Mouse (Mus musculus) forebrain, embryonic 14.5 days (tissue): ENCODE data around the gene Pdcd6. TPM values are rescaled to one million over a fixed set of nuclear protein-coding genes. Genes with fewer than 3 reads are reported as not detected.
A peak's percentile ranks its signal among the peaks of the same experiment; 100 is the strongest.

Source experiments
- ATAC-seq: fragments of 200-750 bp; cut with Nextera tagmentation; 2 replicates; pipeline ENCODE4 v1.8.0; 2017; ENCODE audit warnings: mild to moderate bottlenecking, moderate library complexity
- DNase-seq: peaks from one replicate; pipeline ENCODE4 v3.0.0-alpha.2; 2015; ENCODE audit warnings: low spot score
- H3K27ac ChIP-seq: fragments of 300-500 bp; sonication (generic); 2 replicates; pipeline ENCODE4 v1.5.1; 2014; ENCODE audit warnings: low read depth, mild to moderate bottlenecking, control low read depth, low read length, moderate library complexity
- H3K27me3 ChIP-seq: fragments of 300-500 bp; sonication (generic); replicated peaks from 2 replicates; pipeline ENCODE4 v1.6.1; 2014; ENCODE audit warnings: low read length, control low read depth, mixed read lengths; ENCODE audit not compliant: control insufficient read depth, insufficient read depth
- H3K36me3 ChIP-seq: fragments of 300-500 bp; sonication (generic); 2 replicates; pipeline ENCODE4 v1.6.1; 2014; ENCODE audit warnings: low read length, control low read depth; ENCODE audit not compliant: control insufficient read depth, insufficient read depth
- H3K4me1 ChIP-seq: fragments of 300-500 bp; sonication (generic); 2 replicates; pipeline ENCODE4 v1.6.1; 2014; ENCODE audit warnings: antibody characterized with exemption, low read length, control low read depth; ENCODE audit not compliant: control insufficient read depth, insufficient read depth
- H3K4me2 ChIP-seq: fragments of 300-500 bp; sonication (generic); 2 replicates; pipeline ENCODE4 v1.6.1; 2014; ENCODE audit warnings: mild to moderate bottlenecking, control low read depth, low read length
- H3K4me3 ChIP-seq: fragments of 300-500 bp; sonication (generic); 2 replicates; pipeline ENCODE4 v1.5.1; 2014; ENCODE audit warnings: low read depth, low read length, control low read depth
- H3K9ac ChIP-seq: fragments of 300-500 bp; sonication (generic); 2 replicates; pipeline ENCODE4 v1.6.1; 2014; ENCODE audit warnings: mild to moderate bottlenecking, low read length, control low read depth, moderate library complexity
- H3K9me3 ChIP-seq: fragments of 300-500 bp; sonication (generic); replicated peaks from 2 replicates; pipeline ENCODE4 v1.6.1; 2016; ENCODE audit warnings: low read length, control low read depth, mixed read lengths; ENCODE audit not compliant: control insufficient read depth
- WGBS: fragments of 180-500 bp; shearing (Covaris S2); extraction: QIAGEN DNeasy Blood & Tissue Kit; methylation state at CpG from one replicate; pipeline ENCODE4 v1.1.7; 2014; 5-methylcytosine and 5-hydroxymethylcytosine counted together
- polyA plus RNA-seq: library from polyadenylated mRNA; unstranded; fragments of >200 nt; fragmentation: Nextera tagmentation; extraction: Ambion mirVana; gene quantifications from 2 replicates; pipeline ENCODE4 v1.2.1, GENCODE M21; 2014

Gene Pdcd6
- 150 and 155 TPM in 2 replicates for polyA plus RNA-seq

GRCm38 (mm10) chr13:74317170-74317849, at the start of gene Pdcd6:
Pdcd6 (minus strand) TSS chr13:74317580.
- Histone ChIP-seq H3K36me3 (peaks cover 22% of the 10 kb centered on the region), H3K4me1 (peaks cover 7% of the 10 kb centered on the region), H3K27me3 (no peaks in the 10 kb centered on the region), H3K4me3 (peak within 1 kb of the TSS; percentile 87), H3K9me3 (no peaks in the 10 kb centered on the region), H3K4me2 (peak within 1 kb of the TSS; percentile 88), H3K9ac (peak within 1 kb of the TSS; percentile 85), H3K27ac (peak within 1 kb of the TSS; percentile 39; the same call in 1 of the 2 replicates)
- ATAC-seq: peak; percentile 98
- DNase-seq: peak; percentile 96
- under 1% methylated on average over 36 of the region's 36 CpGs for WGBS

- peaks cover 24% of the 10 kb centered on the region for H3K36me3 ChIP-seq
- no peaks in the 10 kb centered on the region for H3K27me3 ChIP-seq
- 86% methylated on average over 8 of the region's 8 CpGs for WGBS
- no peak within 1 kb of the TSS for H3K4me3 ChIP-seq
- H3K4me2 ChIP-seq: no peak within 1 kb of the TSS
- no peaks in the 10 kb centered on the region for H3K9me3 ChIP-seq
- no peak within 1 kb of the TSS for H3K9ac ChIP-seq
- DNase-seq (no peak), ATAC-seq (no peak)
- no peaks in the 10 kb centered on the region for H3K4me1 ChIP-seq
- no peak within 1 kb of the TSS for H3K27ac ChIP-seq
Observed at GRCm38 (mm10) chr13:74363859-74364235, 46.5 kb upstream of the Pdcd6 start, which contains the start of gene Lrrc14b. Lrrc14b (minus strand) TSS chr13:74364005.

- no peak overlapping the region for H3K27ac ChIP-seq
- WGBS: 92% methylated on average over 13 of the region's 13 CpGs
- no peaks in the 10 kb centered on the region for H3K4me1 ChIP-seq
- H3K4me3 ChIP-seq: no peak overlapping the region
- H3K27me3 ChIP-seq: no peaks in the 10 kb centered on the region
- H3K36me3 ChIP-seq: peaks cover 29% of the 10 kb centered on the region
- H3K4me2 ChIP-seq: no peak overlapping the region
- DNase-seq (no peak), ATAC-seq (0 out of 2 replicates have a peak, but pooled peaks have one; percentile 19)
- no peak overlapping the region for H3K9ac ChIP-seq
- H3K9me3 ChIP-seq: no peaks in the 10 kb centered on the region
Observed at GRCm38 (mm10) chr13:74363176-74363858, 45.9 kb upstream of the Pdcd6 start.

GRCm38 (mm10) chr13:74362218-74362617, 44.8 kb upstream of the Pdcd6 start:
- Histone ChIP-seq H3K4me2 (no peak overlapping the region), H3K4me1 (no peaks in the 10 kb centered on the region), H3K36me3 (peaks cover 37% of the 10 kb centered on the region), H3K9ac (no peak overlapping the region), H3K27ac (no peak overlapping the region), H3K9me3 (no peaks in the 10 kb centered on the region), H3K27me3 (no peaks in the 10 kb centered on the region), H3K4me3 (no peak overlapping the region)
- DNase-seq: no peak
- WGBS: 72% methylated on average over 2 of the region's 2 CpGs
- ATAC-seq: no peak

- H3K4me1 ChIP-seq: no peaks in the 10 kb centered on the region
- no peak overlapping the region for H3K9ac ChIP-seq
- no peak overlapping the region for H3K27ac ChIP-seq
- ATAC-seq (no peak), DNase-seq (no peak)
- no peaks in the 10 kb centered on the region for H3K9me3 ChIP-seq
- WGBS: 96% methylated on average over 13 of the region's 13 CpGs
- peaks cover 53% of the 10 kb centered on the region for H3K36me3 ChIP-seq
- H3K4me3 ChIP-seq: no peak overlapping the region
- H3K4me2 ChIP-seq: no peak overlapping the region
- H3K27me3 ChIP-seq: no peaks in the 10 kb centered on the region
Observed at GRCm38 (mm10) chr13:74356491-74356890, 39.1 kb upstream of the Pdcd6 start.

GRCm38 (mm10) chr13:74350435-74350906, 33.1 kb upstream of the Pdcd6 start:
- Histone ChIP-seq H3K36me3 (0 out of 2 replicates have a peak, but pooled peaks cover 9% of the 10 kb centered on the region), H3K4me2 (peak overlapping the region; percentile 70), H3K4me1 (peaks cover 7% of the 10 kb centered on the region; the same call in 1 of the 2 replicates), H3K9me3 (no peaks in the 10 kb centered on the region), H3K27me3 (no peaks in the 10 kb centered on the region), H3K27ac (peak overlapping the region; percentile 52; the same call in 1 of the 2 replicates), H3K4me3 (peak overlapping the region; percentile 74), H3K9ac (peak overlapping the region; percentile 86)
- ATAC-seq (no peak), DNase-seq (peak; percentile 45)
- 2% methylated on average over 15 of the region's 15 CpGs for WGBS

GRCm38 (mm10) chr13:74349566-74350434, 32.4 kb upstream of the Pdcd6 start, which contains the start of the genes Sdha and Ccdc127:
Sdha (minus strand) TSS chr13:74350280.
Ccdc127 (plus strand) TSS chr13:74350309.
- peaks cover 7% of the 10 kb centered on the region; the same call in 1 of the 2 replicates for H3K4me1 ChIP-seq
- ATAC-seq (peak; percentile 98), DNase-seq (peak; percentile 98)
- peak within 1 kb of the TSS; percentile 70 for H3K4me2 ChIP-seq
- peak within 1 kb of the TSS; percentile 74 for H3K4me3 ChIP-seq
- H3K36me3 ChIP-seq: 0 out of 2 replicates have a peak, but pooled peaks cover 9% of the 10 kb centered on the region
- H3K27ac ChIP-seq: peak within 1 kb of the TSS; percentile 52; the same call in 1 of the 2 replicates
- H3K27me3 ChIP-seq: no peaks in the 10 kb centered on the region
- no peaks in the 10 kb centered on the region for H3K9me3 ChIP-seq
- H3K9ac ChIP-seq: peak within 1 kb of the TSS; percentile 86
- WGBS: 2% methylated on average over 57 of the region's 57 CpGs

GRCm38 (mm10) chr13:74341036-74341435, 23.7 kb upstream of the Pdcd6 start:
- no peak overlapping the region for H3K4me2 ChIP-seq
- 58% methylated on average over 3 of the region's 3 CpGs for WGBS
- H3K9me3 ChIP-seq: no peaks in the 10 kb centered on the region
- no peak overlapping the region for H3K27ac ChIP-seq
- H3K36me3 ChIP-seq: peaks cover 70% of the 10 kb centered on the region
- no peaks in the 10 kb centered on the region for H3K27me3 ChIP-seq
- DNase-seq (peak; percentile 59), ATAC-seq (peak; percentile 52; the same call in 1 of the 2 replicates)
- no peak overlapping the region for H3K9ac ChIP-seq
- no peak overlapping the region for H3K4me3 ChIP-seq
- no peaks in the 10 kb centered on the region for H3K4me1 ChIP-seq
